Mouse (Mus musculus) forebrain, embryonic 14.5 days (tissue): ENCODE results near the gene Fan1. TPM values are rescaled to one million over a fixed set of nuclear protein-coding genes. Genes with fewer than 3 reads are reported as not detected.

Source experiments
- ATAC-seq: fragments of 200-750 bp; cut with Nextera tagmentation; 2 replicates; pipeline ENCODE4 v1.8.0; 2017; ENCODE audit warnings: mild to moderate bottlenecking, moderate library complexity
- DNase-seq: peaks from one replicate; pipeline ENCODE4 v3.0.0-alpha.2; 2015; ENCODE audit warnings: low spot score
- H3K27ac ChIP-seq: fragments of 300-500 bp; sonication (generic); 2 replicates; pipeline ENCODE4 v1.5.1; 2014; ENCODE audit warnings: low read depth, mild to moderate bottlenecking, control low read depth, low read length, moderate library complexity
- H3K27me3 ChIP-seq: fragments of 300-500 bp; sonication (generic); replicated peaks from 2 replicates; pipeline ENCODE4 v1.6.1; 2014; ENCODE audit warnings: low read length, control low read depth, mixed read lengths; ENCODE audit not compliant: control insufficient read depth, insufficient read depth
- H3K36me3 ChIP-seq: fragments of 300-500 bp; sonication (generic); 2 replicates; pipeline ENCODE4 v1.6.1; 2014; ENCODE audit warnings: low read length, control low read depth; ENCODE audit not compliant: control insufficient read depth, insufficient read depth
- H3K4me1 ChIP-seq: fragments of 300-500 bp; sonication (generic); 2 replicates; pipeline ENCODE4 v1.6.1; 2014; ENCODE audit warnings: antibody characterized with exemption, low read length, control low read depth; ENCODE audit not compliant: control insufficient read depth, insufficient read depth
- H3K4me2 ChIP-seq: fragments of 300-500 bp; sonication (generic); 2 replicates; pipeline ENCODE4 v1.6.1; 2014; ENCODE audit warnings: mild to moderate bottlenecking, control low read depth, low read length
- H3K4me3 ChIP-seq: fragments of 300-500 bp; sonication (generic); 2 replicates; pipeline ENCODE4 v1.5.1; 2014; ENCODE audit warnings: low read depth, low read length, control low read depth
- H3K9ac ChIP-seq: fragments of 300-500 bp; sonication (generic); 2 replicates; pipeline ENCODE4 v1.6.1; 2014; ENCODE audit warnings: mild to moderate bottlenecking, low read length, control low read depth, moderate library complexity
- H3K9me3 ChIP-seq: fragments of 300-500 bp; sonication (generic); replicated peaks from 2 replicates; pipeline ENCODE4 v1.6.1; 2016; ENCODE audit warnings: low read length, control low read depth, mixed read lengths; ENCODE audit not compliant: control insufficient read depth
- WGBS: fragments of 180-500 bp; shearing (Covaris S2); extraction: QIAGEN DNeasy Blood & Tissue Kit; methylation state at CpG from one replicate; pipeline ENCODE4 v1.1.7; 2014; 5-methylcytosine and 5-hydroxymethylcytosine counted together
- polyA plus RNA-seq: library from polyadenylated mRNA; unstranded; fragments of >200 nt; fragmentation: Nextera tagmentation; extraction: Ambion mirVana; gene quantifications from 2 replicates; pipeline ENCODE4 v1.2.1, GENCODE M21; 2014

Fan1 gene
- polyA plus RNA-seq: 3.5 and 4.6 TPM in 2 replicates

- WGBS: 3% methylated on average over 27 of the region's 27 CpGs
- H3K9ac ChIP-seq: peak within 1 kb of the TSS; percentile 81
- peak within 1 kb of the TSS; percentile 64 for H3K4me3 ChIP-seq
- DNase-seq (peak; percentile 90), ATAC-seq (peak; percentile 98)
- H3K36me3 ChIP-seq: peaks cover 27% of the 10 kb centered on the region
- peak within 1 kb of the TSS; percentile 92 for H3K27ac ChIP-seq
- no peaks in the 10 kb centered on the region for H3K9me3 ChIP-seq
- H3K4me2 ChIP-seq: peak within 1 kb of the TSS; percentile 66
- H3K27me3 ChIP-seq: no peaks in the 10 kb centered on the region
- H3K4me1 ChIP-seq: peaks cover 4% of the 10 kb centered on the region
Measured at GRCm38 (mm10) chr7:64373830-64374562, at the start of gene Fan1. Gene Fan1, minus strand, starts transcription at chr7:64374095.

GRCm38 (mm10) chr7:64403989-64404388 lies 30.1 kb upstream of the Fan1 start:
- Histone ChIP-seq H3K4me1 (no peaks in the 10 kb centered on the region), H3K4me3 (no peak overlapping the region), H3K9me3 (no peaks in the 10 kb centered on the region), H3K9ac (no peak overlapping the region), H3K4me2 (no peak overlapping the region), H3K27ac (no peak overlapping the region), H3K36me3 (no peaks in the 10 kb centered on the region), H3K27me3 (no peaks in the 10 kb centered on the region)
- WGBS: 92% methylated on average over 8 of the region's 8 CpGs
- DNase-seq (no peak), ATAC-seq (no peak)

- no peak overlapping the region for H3K27ac ChIP-seq
- no peak overlapping the region for H3K4me3 ChIP-seq
- no peaks in the 10 kb centered on the region for H3K4me1 ChIP-seq
- H3K4me2 ChIP-seq: no peak overlapping the region
- ATAC-seq (no peak), DNase-seq (no peak)
- H3K27me3 ChIP-seq: no peaks in the 10 kb centered on the region
- 92% methylated on average over 4 of the region's 4 CpGs for WGBS
- no peaks in the 10 kb centered on the region for H3K9me3 ChIP-seq
- H3K9ac ChIP-seq: no peak overlapping the region
- no peaks in the 10 kb centered on the region for H3K36me3 ChIP-seq
Measured at GRCm38 (mm10) chr7:64402452-64402851, 28.6 kb upstream of the Fan1 start.

- DNase-seq: no peak
Measured at GRCm38 (mm10) chr7:64400725-64401124, 26.8 kb upstream of the Fan1 start.

GRCm38 (mm10) chr7:64392819-64393151 lies 18.9 kb upstream of the Fan1 start:
- no peak for ATAC-seq
- peaks cover 8% of the 10 kb centered on the region for H3K4me1 ChIP-seq
- no peaks in the 10 kb centered on the region for H3K27me3 ChIP-seq
- H3K4me2 ChIP-seq: peak overlapping the region; percentile 67
- H3K36me3 ChIP-seq: peaks cover 14% of the 10 kb centered on the region
- no peaks in the 10 kb centered on the region for H3K9me3 ChIP-seq
- peak overlapping the region; percentile 68 for H3K9ac ChIP-seq
- peak overlapping the region; percentile 67 for H3K4me3 ChIP-seq
- DNase-seq: no peak
- H3K27ac ChIP-seq: peak overlapping the region; percentile 45; the same call in 1 of the 2 replicates
- 3% methylated on average over 15 of the region's 15 CpGs for WGBS

More at GRCm38 (mm10) chr7:64400725-64401124, 26.8 kb upstream of the Fan1 start:
- no peaks in the 10 kb centered on the region for H3K9me3 ChIP-seq
- H3K27ac ChIP-seq: no peak overlapping the region
- no peaks in the 10 kb centered on the region for H3K27me3 ChIP-seq
- ATAC-seq: no peak
- H3K4me1 ChIP-seq: no peaks in the 10 kb centered on the region
- H3K4me3 ChIP-seq: no peak overlapping the region
- no peaks in the 10 kb centered on the region for H3K36me3 ChIP-seq
- no peak overlapping the region for H3K9ac ChIP-seq
- H3K4me2 ChIP-seq: no peak overlapping the region
- WGBS: 94% methylated on average over 1 of the region's 1 CpGs

- Histone ChIP-seq H3K9me3 (no peaks in the 10 kb centered on the region), H3K4me3 (peak within 1 kb of the TSS; percentile 67), H3K9ac (peak within 1 kb of the TSS; percentile 68), H3K36me3 (peaks cover 19% of the 10 kb centered on the region), H3K27me3 (no peaks in the 10 kb centered on the region), H3K4me1 (peaks cover 8% of the 10 kb centered on the region), H3K4me2 (peak within 1 kb of the TSS; percentile 67), H3K27ac (peak within 1 kb of the TSS; percentile 45; the same call in 1 of the 2 replicates)
- 1% methylated on average over 54 of the region's 54 CpGs for WGBS
- DNase-seq (peak; percentile 95), ATAC-seq (peak; percentile 98)
Measured at GRCm38 (mm10) chr7:64392122-64392818, 18.4 kb upstream of the Fan1 start, which contains the start of the genes Mphosph10 and Mcee. Gene Mphosph10, minus strand, starts transcription at chr7:64392268. Gene Mcee, plus strand, starts transcription at chr7:64392607.

GRCm38 (mm10) chr7:64391479-64391878 lies 17.6 kb upstream of the Fan1 start:
- Histone ChIP-seq H3K9ac (peak overlapping the region; percentile 68), H3K27ac (no peak overlapping the region), H3K4me2 (peak overlapping the region; percentile 67), H3K9me3 (no peaks in the 10 kb centered on the region), H3K27me3 (no peaks in the 10 kb centered on the region), H3K4me1 (peaks cover 8% of the 10 kb centered on the region), H3K36me3 (peaks cover 27% of the 10 kb centered on the region), H3K4me3 (peak overlapping the region; percentile 67)
- 5% methylated on average over 8 of the region's 8 CpGs for WGBS
- no peak for ATAC-seq
- DNase-seq: peak; percentile 3

- H3K9ac ChIP-seq: peak overlapping the region; percentile 81
Measured at GRCm38 (mm10) chr7:64373147-64373829, 607 bp downstream of the Fan1 start.

More at GRCm38 (mm10) chr7:64373147-64373829, 607 bp downstream of the Fan1 start:
- peak; percentile 36 for ATAC-seq
- Histone ChIP-seq H3K27ac (peak overlapping the region; percentile 92), H3K4me3 (peak overlapping the region; percentile 64), H3K4me1 (peaks cover 4% of the 10 kb centered on the region), H3K36me3 (peaks cover 27% of the 10 kb centered on the region), H3K9me3 (no peaks in the 10 kb centered on the region), H3K27me3 (no peaks in the 10 kb centered on the region), H3K4me2 (peak overlapping the region; percentile 66)
- 11% methylated on average over 18 of the region's 18 CpGs for WGBS
- DNase-seq: peak; percentile 36
